Mouse (Mus musculus) midbrain, postnatal 0 days (tissue): ENCODE measurements around the gene Ptprm. TPM values are rescaled to one million over a fixed set of nuclear protein-coding genes. Genes with fewer than 3 reads are reported as not detected.
A peak's percentile ranks its signal among the peaks of the same experiment; 100 is the strongest.

Source experiments
- ATAC-seq: fragments of 200-750 bp; cut with Nextera tagmentation; 2 replicates; pipeline ENCODE4 v1.8.0; 2017; ENCODE audit warnings: moderate number of reproducible peaks, mild to moderate bottlenecking, moderate TSS enrichment, moderate library complexity; ENCODE audit not compliant: low FRiP score
- DNase-seq: peaks from one replicate; pipeline ENCODE4 v3.0.0-alpha.2; 2015; ENCODE audit warnings: low spot score
- H3K27ac ChIP-seq: fragments of 300-500 bp; sonication (generic); 2 replicates; pipeline ENCODE4 v1.5.1; 2014; ENCODE audit warnings: low read depth, mild to moderate bottlenecking, low read length, mixed read lengths
- H3K27me3 ChIP-seq: fragments of 300-500 bp; sonication (generic); 2 replicates; pipeline ENCODE4 v1.6.1; 2014; ENCODE audit warnings: low read length, control low read depth, mixed read lengths; ENCODE audit not compliant: insufficient read depth
- H3K36me3 ChIP-seq: fragments of 300-500 bp; sonication (generic); 2 replicates; pipeline ENCODE4 v1.6.1; 2014; ENCODE audit warnings: low read length, control low read depth, mixed read lengths; ENCODE audit not compliant: insufficient read depth
- H3K4me1 ChIP-seq: fragments of 300-500 bp; sonication (generic); 2 replicates; pipeline ENCODE4 v1.6.1; 2014; ENCODE audit warnings: mild to moderate bottlenecking, control low read depth, antibody characterized with exemption, low read length, mixed read lengths; ENCODE audit not compliant: insufficient read depth
- H3K4me2 ChIP-seq: fragments of 300-500 bp; sonication (generic); 2 replicates; pipeline ENCODE4 v1.6.1; 2014; ENCODE audit warnings: low read depth, mild to moderate bottlenecking, low read length, mixed read lengths; ENCODE audit not compliant: poor library complexity, severe bottlenecking
- H3K4me3 ChIP-seq: fragments of 300-500 bp; sonication (generic); 2 replicates; pipeline ENCODE4 v1.5.1; 2014; ENCODE audit warnings: low read depth, mild to moderate bottlenecking, low read length, moderate library complexity
- H3K9ac ChIP-seq: fragments of 300-500 bp; sonication (generic); replicated peaks from 2 replicates; pipeline ENCODE4 v1.6.1; 2014; ENCODE audit warnings: mild to moderate bottlenecking, low read length, moderate library complexity, mixed read lengths; ENCODE audit not compliant: poor library complexity, severe bottlenecking
- H3K9me3 ChIP-seq: fragments of 300-500 bp; sonication (generic); 2 replicates; pipeline ENCODE4 v1.6.1; 2016; ENCODE audit warnings: low read length, control low read depth
- CTCF ChIP-seq: IDR thresholded peaks from 2 replicates; pipeline ENCODE4 v1.5.1; 2016; ENCODE audit warnings: antibody characterized with exemption, mild to moderate bottlenecking
- WGBS: fragments of 180-500 bp; shearing (Covaris S2); extraction: QIAGEN DNeasy Blood & Tissue Kit; methylation state at CpG from one replicate; pipeline ENCODE4 v1.1.7; 2014; 5-methylcytosine and 5-hydroxymethylcytosine counted together
- polyA plus RNA-seq: library from polyadenylated mRNA; unstranded; fragments of >200 nt; fragmentation: Nextera tagmentation; extraction: Ambion mirVana; gene quantifications from 2 replicates; pipeline ENCODE4 v1.2.1, GENCODE M21; 2015
- total RNA-seq: library from RNA; depleted of rRNA; stranded (reverse); fragments of >200 nt; gene quantifications from 2 replicates; pipeline ENCODE4 v1.2.3, GENCODE M21; 2014

Ptprm gene
- total and polyA plus RNA-seq, 2 experiments from 2014 or later: 18.3 to 43.5 TPM

GRCm38 (mm10) chr17:67073139-67073538, 281.1 kb downstream of the Ptprm start:
- no peak for TF ChIP-seq CTCF
- Histone ChIP-seq H3K4me3 (no peak overlapping the region), H3K9ac (no peak overlapping the region), H3K27ac (peak overlapping the region; percentile 51; the same call in 1 of the 2 replicates), H3K9me3 (no peaks in the 10 kb centered on the region), H3K27me3 (no peaks in the 10 kb centered on the region), H3K4me1 (peaks cover 3% of the 10 kb centered on the region; the same call in 1 of the 2 replicates), H3K36me3 (no peaks in the 10 kb centered on the region), H3K4me2 (no peak overlapping the region; the same call in 1 of the 2 replicates)
- ATAC-seq (no peak), DNase-seq (no peak)
- 43% methylated on average over 6 of the region's 6 CpGs for WGBS

DNA sequence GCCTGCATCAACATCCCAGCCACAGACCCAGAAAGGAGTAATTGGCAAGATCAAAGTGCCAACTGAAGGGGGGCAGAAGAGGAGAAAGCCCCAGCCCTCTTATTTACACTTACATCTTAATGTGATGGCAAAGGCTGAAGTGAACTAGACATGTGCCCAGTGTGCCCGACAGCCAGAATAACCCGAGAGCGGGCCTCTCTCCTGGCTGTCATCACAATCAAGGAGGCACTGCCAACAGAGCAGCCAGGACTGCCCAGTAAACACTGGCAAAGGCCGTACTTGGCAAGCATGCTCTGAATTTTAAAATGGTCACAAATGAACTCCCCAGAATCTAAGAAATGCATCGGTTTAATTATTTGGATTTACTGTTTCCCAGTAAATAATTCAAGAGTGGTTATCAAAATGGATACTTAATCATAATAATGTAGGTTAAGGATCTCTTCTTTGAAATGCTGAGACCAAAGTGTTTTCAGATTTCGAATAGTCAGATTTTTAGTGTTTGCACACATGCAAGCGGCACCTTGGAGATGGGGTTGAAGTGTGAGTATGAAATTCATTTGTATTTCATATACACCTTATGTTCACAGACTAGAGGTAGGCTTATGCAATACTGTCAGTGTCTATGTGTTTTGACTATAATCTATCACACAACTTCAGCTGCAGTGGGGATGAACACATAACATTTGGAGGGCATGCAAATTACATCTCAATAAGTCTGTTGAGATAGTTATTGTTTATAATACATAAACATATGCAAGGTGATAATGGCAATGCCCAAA, 282.8 kb downstream of the Ptprm start:
- no peak overlapping the region; the same call in 1 of the 2 replicates for H3K27ac ChIP-seq
- WGBS: 56% methylated on average over 7 of the region's 7 CpGs
- ATAC-seq: peak; percentile 77; the same call in 1 of the 2 replicates

DNA sequence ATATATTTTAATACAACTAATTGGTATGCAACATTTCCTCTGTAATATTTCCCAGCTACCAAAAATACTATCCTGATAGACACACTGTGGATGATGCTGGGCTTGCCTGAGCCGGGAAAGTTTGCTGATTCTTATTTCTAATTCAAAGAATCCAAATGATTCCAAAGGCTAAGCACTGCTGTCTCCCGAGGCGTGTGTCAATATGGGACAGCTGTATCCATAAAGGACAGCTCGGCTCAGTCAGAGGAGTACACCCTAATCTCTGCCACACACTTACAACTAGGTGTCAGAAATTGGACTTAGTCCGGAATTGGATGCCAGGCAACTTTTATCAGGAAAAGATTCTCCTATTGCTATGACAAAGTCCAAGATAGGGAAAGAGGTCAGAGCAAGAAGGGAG, 290.6 kb downstream of the Ptprm start:
- Histone ChIP-seq H3K9me3 (no peaks in the 10 kb centered on the region), H3K27ac (no peak overlapping the region), H3K27me3 (no peaks in the 10 kb centered on the region), H3K4me2 (no peak overlapping the region), H3K4me3 (no peak overlapping the region), H3K9ac (no peak overlapping the region), H3K36me3 (no peaks in the 10 kb centered on the region), H3K4me1 (no peaks in the 10 kb centered on the region)
- ATAC-seq (no peak), DNase-seq (no peak)
- no peak for TF ChIP-seq CTCF
- WGBS: 72% methylated on average over 5 of the region's 5 CpGs

More for the DNA sequence above, 282.8 kb downstream of the Ptprm start:
- no peak overlapping the region for H3K4me3 ChIP-seq
- no peaks in the 10 kb centered on the region for H3K9me3 ChIP-seq
- no peak overlapping the region for H3K9ac ChIP-seq
- H3K36me3 ChIP-seq: no peaks in the 10 kb centered on the region
- H3K4me2 ChIP-seq: no peak overlapping the region
- no peaks in the 10 kb centered on the region for H3K27me3 ChIP-seq
- DNase-seq: peak; percentile 88
- peaks cover 3% of the 10 kb centered on the region; the same call in 1 of the 2 replicates for H3K4me1 ChIP-seq
- no peak for TF ChIP-seq CTCF

- Histone ChIP-seq H3K4me1 (peaks cover 4% of the 10 kb centered on the region; the same call in 1 of the 2 replicates), H3K9me3 (no peaks in the 10 kb centered on the region), H3K27ac (no peak overlapping the region), H3K4me2 (no peak overlapping the region), H3K9ac (no peak overlapping the region), H3K36me3 (no peaks in the 10 kb centered on the region), H3K27me3 (no peaks in the 10 kb centered on the region), H3K4me3 (no peak overlapping the region)
- ATAC-seq (no peak), DNase-seq (no peak)
- no peak for TF ChIP-seq CTCF
- WGBS: 95% methylated on average over 6 of the region's 6 CpGs
Observed at GRCm38 (mm10) chr17:67055681-67056080, 298.6 kb downstream of the Ptprm start.

DNA sequence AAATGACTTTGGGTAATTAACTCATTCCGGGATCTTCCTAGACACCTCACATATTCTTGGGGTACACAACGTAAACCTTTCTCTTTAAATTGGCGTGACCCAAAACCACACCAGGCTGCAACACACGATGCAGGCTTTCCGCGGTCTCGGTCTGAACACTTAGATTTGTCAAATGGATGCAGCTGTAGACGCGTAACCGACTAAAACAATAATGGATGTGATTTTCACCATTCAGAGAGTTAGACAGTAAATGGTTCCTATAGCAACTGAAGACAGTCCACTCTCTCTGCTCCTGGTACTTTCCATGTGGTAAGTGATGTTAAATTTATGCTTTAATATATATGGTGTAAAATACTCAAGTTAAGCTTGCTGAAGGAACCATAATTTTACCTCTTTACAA, 300.1 kb downstream of the Ptprm start:
- peak; percentile 23 for DNase-seq
- no peak overlapping the region for H3K9ac ChIP-seq
- WGBS: 66% methylated on average over 10 of the region's 10 CpGs
- no peak overlapping the region for H3K4me3 ChIP-seq
- no peak overlapping the region; the same call in 1 of the 2 replicates for H3K27ac ChIP-seq
- H3K4me1 ChIP-seq: peaks cover 4% of the 10 kb centered on the region; the same call in 1 of the 2 replicates
- H3K36me3 ChIP-seq: no peaks in the 10 kb centered on the region
- no peaks in the 10 kb centered on the region for H3K9me3 ChIP-seq
- no peak for TF ChIP-seq CTCF
- ATAC-seq: peak; percentile 23; the same call in 1 of the 2 replicates
- H3K4me2 ChIP-seq: no peak overlapping the region
- H3K27me3 ChIP-seq: no peaks in the 10 kb centered on the region
